Mouse (Mus musculus) erythroblast, embryonic 14.5 days (primary cell): ENCODE results near the gene Cox4i1.

Experiments used
- GATA1 ChIP-seq: IDR thresholded peaks from 2 replicates; pipeline ENCODE4 v1.6.1; 2012; ENCODE audit warnings: low read length, inconsistent platforms, mixed read lengths
- TAL1 ChIP-seq: IDR thresholded peaks from 3 replicates; pipeline ENCODE4 v1.6.1; 2012; ENCODE audit warnings: low read length, inconsistent platforms, mixed read lengths

DNA sequence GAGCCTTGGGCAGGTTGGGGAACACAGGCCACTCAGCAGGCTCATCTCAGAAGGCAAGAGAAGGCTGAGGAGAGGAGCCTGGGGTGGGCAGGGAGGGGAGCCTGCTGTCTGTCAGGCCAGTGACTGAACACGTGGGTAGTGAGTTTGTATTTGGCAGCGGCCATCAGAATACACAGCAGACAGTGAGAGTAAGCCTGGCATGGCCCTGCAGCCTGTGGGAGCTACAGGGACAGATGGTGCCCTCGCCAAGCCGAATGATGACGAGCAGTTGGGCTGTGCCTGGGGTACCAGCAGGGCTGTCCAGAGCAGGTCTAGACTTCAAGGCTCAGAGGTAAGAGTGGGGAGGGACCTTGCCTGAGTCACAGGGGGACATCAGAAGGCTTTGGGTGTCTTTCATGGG, 40.7 kb upstream of the Cox4i1 start:
- no peak for TF ChIP-seq GATA1
- TF ChIP-seq TAL1 = no peak
